Mouse (Mus musculus) hindbrain, embryonic 11.5 days (tissue): ENCODE data around the gene Wwc2. TPM values are rescaled to one million over a fixed set of nuclear protein-coding genes. Genes with fewer than 3 reads are reported as not detected.

ENCODE experiments used
- ATAC-seq: fragments of 200-750 bp; cut with Nextera tagmentation; 2 replicates; pipeline ENCODE4 v1.8.0; 2017; ENCODE audit warnings: mild to moderate bottlenecking, moderate TSS enrichment, moderate library complexity; ENCODE audit not compliant: low FRiP score
- DNase-seq: peaks from one replicate; pipeline ENCODE4 v3.0.0-alpha.2; 2015; ENCODE audit warnings: low spot score
- H3K27ac ChIP-seq: fragments of 300-500 bp; sonication (generic); 2 replicates; pipeline ENCODE4 v1.5.1; 2014; ENCODE audit warnings: mild to moderate bottlenecking, low read depth, low read length
- H3K27me3 ChIP-seq: fragments of 300-500 bp; sonication (generic); 2 replicates; pipeline ENCODE4 v1.6.1; 2014; ENCODE audit warnings: mild to moderate bottlenecking, low read length, moderate library complexity, mixed read lengths; ENCODE audit not compliant: control insufficient read depth, insufficient read depth
- H3K36me3 ChIP-seq: fragments of 300-500 bp; sonication (generic); 2 replicates; pipeline ENCODE4 v1.6.1; 2014; ENCODE audit warnings: mild to moderate bottlenecking, low read length, moderate library complexity, mixed read lengths; ENCODE audit not compliant: control insufficient read depth, insufficient read depth
- H3K4me1 ChIP-seq: fragments of 300-500 bp; sonication (generic); replicated peaks from 2 replicates; pipeline ENCODE4 v1.6.1; 2014; ENCODE audit warnings: low read length, mixed read lengths; ENCODE audit not compliant: control insufficient read depth, insufficient read depth
- H3K4me2 ChIP-seq: fragments of 300-500 bp; sonication (generic); replicated peaks from 2 replicates; pipeline ENCODE4 v1.6.1; 2014; ENCODE audit warnings: mild to moderate bottlenecking, low read depth, low read length
- H3K4me3 ChIP-seq: fragments of 300-500 bp; sonication (generic); 2 replicates; pipeline ENCODE4 v1.5.1; 2014; ENCODE audit warnings: low read depth, low read length
- H3K9ac ChIP-seq: fragments of 300-500 bp; sonication (generic); 2 replicates; pipeline ENCODE4 v1.6.1; 2014; ENCODE audit warnings: low read depth, low read length
- H3K9me3 ChIP-seq: fragments of 300-500 bp; sonication (generic); 2 replicates; pipeline ENCODE4 v1.6.1; 2016; ENCODE audit warnings: low read length; ENCODE audit not compliant: control insufficient read depth
- WGBS: fragments of 180-500 bp; shearing (Covaris S2); extraction: QIAGEN DNeasy Blood & Tissue Kit; methylation state at CpG from one replicate; pipeline ENCODE4 v1.1.7; 2014; 5-methylcytosine and 5-hydroxymethylcytosine counted together
- polyA plus RNA-seq: library from polyadenylated mRNA; unstranded; fragments of >200 nt; fragmentation: Nextera tagmentation; extraction: Ambion mirVana; gene quantifications from 2 replicates; pipeline ENCODE4 v1.2.1, GENCODE M21; 2014

Wwc2 gene
- polyA plus RNA-seq, 1 experiment from 2014 or later: 10.0 TPM

GRCm38 (mm10) chr8:47914946-47915345, 75.8 kb downstream of the Wwc2 start:
- ATAC-seq (no peak), DNase-seq (no peak)
- WGBS: 87% methylated on average over 7 of the region's 7 CpGs

GRCm38 (mm10) chr8:47914161-47914560, 76.6 kb downstream of the Wwc2 start:
- no peak overlapping the region for H3K27ac ChIP-seq
- no peaks in the 10 kb centered on the region for H3K4me1 ChIP-seq
- H3K4me3 ChIP-seq: no peak overlapping the region
- no peak overlapping the region for H3K9ac ChIP-seq
- no peak overlapping the region for H3K4me2 ChIP-seq
- ATAC-seq (no peak), DNase-seq (no peak)
- no peaks in the 10 kb centered on the region for H3K9me3 ChIP-seq
- H3K27me3 ChIP-seq: no peaks in the 10 kb centered on the region
- WGBS: 91% methylated on average over 8 of the region's 8 CpGs
- H3K36me3 ChIP-seq: no peaks in the 10 kb centered on the region

More at GRCm38 (mm10) chr8:47914946-47915345, 75.8 kb downstream of the Wwc2 start:
- no peak overlapping the region for H3K4me2 ChIP-seq
- no peaks in the 10 kb centered on the region for H3K27me3 ChIP-seq
- H3K9ac ChIP-seq: no peak overlapping the region
- no peaks in the 10 kb centered on the region for H3K9me3 ChIP-seq
- no peak overlapping the region for H3K27ac ChIP-seq
- H3K4me3 ChIP-seq: no peak overlapping the region
- H3K4me1 ChIP-seq: no peaks in the 10 kb centered on the region
- H3K36me3 ChIP-seq: no peaks in the 10 kb centered on the region

- Histone ChIP-seq H3K27ac (no peak overlapping the region), H3K36me3 (no peaks in the 10 kb centered on the region), H3K9me3 (no peaks in the 10 kb centered on the region), H3K4me2 (no peak overlapping the region), H3K4me1 (no peaks in the 10 kb centered on the region), H3K27me3 (no peaks in the 10 kb centered on the region), H3K4me3 (no peak overlapping the region), H3K9ac (no peak overlapping the region)
- DNase-seq: no peak
- no peak for ATAC-seq
- 75% methylated on average over 9 of the region's 9 CpGs for WGBS
These were observed 77.1 kb downstream of the Wwc2 start for GRCm38 (mm10) chr8:47913621-47914020.

GRCm38 (mm10) chr8:47909681-47910080, 81.0 kb downstream of the Wwc2 start:
- Histone ChIP-seq H3K27me3 (no peaks in the 10 kb centered on the region), H3K36me3 (no peaks in the 10 kb centered on the region), H3K9ac (no peak overlapping the region), H3K4me1 (no peaks in the 10 kb centered on the region), H3K4me3 (no peak overlapping the region), H3K27ac (no peak overlapping the region), H3K4me2 (no peak overlapping the region), H3K9me3 (no peaks in the 10 kb centered on the region)
- ATAC-seq: no peak
- 93% methylated on average over 11 of the region's 11 CpGs for WGBS
- DNase-seq: no peak

- ATAC-seq: no peak
- Histone ChIP-seq H3K27ac (no peak overlapping the region), H3K36me3 (no peaks in the 10 kb centered on the region), H3K4me3 (no peak overlapping the region), H3K9ac (no peak overlapping the region), H3K9me3 (no peaks in the 10 kb centered on the region), H3K27me3 (no peaks in the 10 kb centered on the region), H3K4me2 (no peak overlapping the region), H3K4me1 (no peaks in the 10 kb centered on the region)
- DNase-seq: no peak
- 86% methylated on average over 9 of the region's 9 CpGs for WGBS
These were observed 83.7 kb downstream of the Wwc2 start for GRCm38 (mm10) chr8:47907056-47907455.

- no peak for ATAC-seq
- Histone ChIP-seq H3K4me3 (no peak overlapping the region), H3K9ac (no peak overlapping the region), H3K9me3 (no peaks in the 10 kb centered on the region), H3K27ac (no peak overlapping the region), H3K4me2 (no peak overlapping the region), H3K27me3 (no peaks in the 10 kb centered on the region), H3K4me1 (no peaks in the 10 kb centered on the region), H3K36me3 (no peaks in the 10 kb centered on the region)
- WGBS: 93% methylated on average over 9 of the region's 9 CpGs
- no peak for DNase-seq
These were observed 84.6 kb downstream of the Wwc2 start for GRCm38 (mm10) chr8:47906142-47906541.

- no peak for ATAC-seq
- H3K9me3 ChIP-seq: no peaks in the 10 kb centered on the region
- WGBS: 92% methylated on average over 7 of the region's 7 CpGs
These were observed 85.5 kb downstream of the Wwc2 start for GRCm38 (mm10) chr8:47905256-47905655.

GRCm38 (mm10) chr8:47904004-47904403, 86.7 kb downstream of the Wwc2 start:
- no peak overlapping the region for H3K4me3 ChIP-seq
- H3K27me3 ChIP-seq: no peaks in the 10 kb centered on the region
- no peaks in the 10 kb centered on the region for H3K36me3 ChIP-seq
- DNase-seq (no peak), ATAC-seq (no peak)
- no peak overlapping the region for H3K27ac ChIP-seq
- no peak overlapping the region for H3K4me2 ChIP-seq
- H3K4me1 ChIP-seq: no peaks in the 10 kb centered on the region
- H3K9ac ChIP-seq: no peak overlapping the region
- no peaks in the 10 kb centered on the region for H3K9me3 ChIP-seq
- 82% methylated on average over 7 of the region's 7 CpGs for WGBS

More at GRCm38 (mm10) chr8:47905256-47905655, 85.5 kb downstream of the Wwc2 start:
- no peak for DNase-seq
- H3K4me2 ChIP-seq: no peak overlapping the region
- H3K9ac ChIP-seq: no peak overlapping the region
- H3K36me3 ChIP-seq: no peaks in the 10 kb centered on the region
- H3K4me1 ChIP-seq: no peaks in the 10 kb centered on the region
- no peak overlapping the region for H3K4me3 ChIP-seq
- no peaks in the 10 kb centered on the region for H3K27me3 ChIP-seq
- no peak overlapping the region for H3K27ac ChIP-seq

GRCm38 (mm10) chr8:47902704-47903103, 88.0 kb downstream of the Wwc2 start:
- Histone ChIP-seq H3K4me3 (no peak overlapping the region), H3K27me3 (no peaks in the 10 kb centered on the region), H3K4me1 (no peaks in the 10 kb centered on the region), H3K27ac (no peak overlapping the region), H3K36me3 (no peaks in the 10 kb centered on the region), H3K4me2 (no peak overlapping the region), H3K9ac (no peak overlapping the region), H3K9me3 (no peaks in the 10 kb centered on the region)
- DNase-seq (no peak), ATAC-seq (no peak)
- WGBS: 91% methylated on average over 3 of the region's 3 CpGs
